Mouse (Mus musculus): ENCODE measurements at regions not wholly inside any gene's neighbourhood (a gene's known extent, or its start where the extent isn't known, plus 50 kb on each side); places are given as distances from the start of the nearest gene placed in this dataset.

- TF ChIP-seq MAX (IDR thresholded peaks at IDR 0.05; ENCODE audit: low read length) (no peak), NELFE (IDR thresholded peaks at IDR 0.05; ENCODE audit: low read depth, low read length) (no peak)
These were observed 231.5 kb upstream of the Eef2kmt start (continued) for GRCm38 (mm10) chr16:5487259-5487658.

GRCm38 (mm10) chr16:5483337-5483736 is 227.6 kb upstream of the Eef2kmt start:
- DNase-seq (ENCODE audit: low read depth, low spot score): no peak
- no peak overlapping the region for H3K4me3 ChIP-seq (ENCODE audit: control insufficient read depth in 1 of 2, insufficient read depth in 1 of 2, low read depth in 2 of 2, low read length in 2 of 2)
- no peak overlapping the region for H3K9ac ChIP-seq (ENCODE audit: control insufficient read depth, low read depth, low read length, poor library complexity, severe bottlenecking)
- no peaks in the 10 kb centered on the region for H3K36me3 ChIP-seq (ENCODE audit: control insufficient read depth in 1 of 2, insufficient read depth in 2 of 2, low read length in 2 of 2)
- no peaks in the 10 kb centered on the region for H3K4me1 ChIP-seq (ENCODE audit: control insufficient read depth in 1 of 2, insufficient read depth in 2 of 2, low read length in 2 of 2)
- H3K27me3 ChIP-seq (ENCODE audit: control insufficient read depth in 1 of 2, insufficient read depth in 2 of 2, low read length in 2 of 2): no peaks in the 10 kb centered on the region
- H3K9me3 ChIP-seq (replicated peaks; ENCODE audit: insufficient read depth, low read length): no peaks in the 10 kb centered on the region
- TF ChIP-seq TCF12 (IDR thresholded peaks at IDR 0.05; ENCODE audit: low read depth, low read length): no peak
- no peak for TF ChIP-seq TBP (IDR thresholded peaks at IDR 0.05; ENCODE audit: low read depth, low read length)
- TF ChIP-seq ZMIZ1 (IDR thresholded peaks at IDR 0.05; ENCODE audit: low read depth, low read length): no peak
- no peak for TF ChIP-seq GATA1 (IDR thresholded peaks at IDR 0.05; ENCODE audit: low read depth, low read length)
- no peak for TF ChIP-seq ZKSCAN1 (IDR thresholded peaks at IDR 0.05; ENCODE audit: low read depth, low read length)
- TF ChIP-seq POLR2AphosphoS2 (IDR thresholded peaks at IDR 0.05; ENCODE audit: low read length): no peak
- no peak for TF ChIP-seq EP300 (IDR thresholded peaks at IDR 0.05; ENCODE audit: low read depth in 1 of 2, low read length in 2 of 2)
- no peak for TF ChIP-seq KAT2A (conservative IDR thresholded peaks at IDR 0.05; ENCODE audit: low read depth, low read length)
- TF ChIP-seq POLR2AphosphoS5 (IDR thresholded peaks at IDR 0.05; ENCODE audit: borderline replicate concordance, low read depth, low read length): no peak
- no peak for TF ChIP-seq HCFC1 (IDR thresholded peaks at IDR 0.05; ENCODE audit: low read depth, low read length)
- TF ChIP-seq POLR2A (IDR thresholded peaks at IDR 0.05; ENCODE audit: control insufficient read depth in 1 of 2, insufficient read depth in 1 of 2, low read depth in 1 of 2, low read length in 2 of 2, poor library complexity in 1 of 2): no peak
- no peak for TF ChIP-seq USF2 (IDR thresholded peaks at IDR 0.05; ENCODE audit: borderline replicate concordance in 1 of 2, insufficient read depth in 1 of 2, low read depth in 1 of 2, low read length in 2 of 2)
- H3K27ac ChIP-seq (ENCODE audit: control insufficient read depth, low read depth, low read length): no peak overlapping the region
- no peaks in the 10 kb centered on the region for H3K79me2 ChIP-seq (ENCODE audit: control insufficient read depth, insufficient read depth, low read length, poor library complexity)

GRCm38 (mm10) chr16:5480148-5480547 is 224.4 kb upstream of the Eef2kmt start:
- TF ChIP-seq MEF2A (IDR thresholded peaks at IDR 0.05; ENCODE audit: extremely low read depth, insufficient replicate concordance, low read depth, low read length, poor library complexity, severe bottlenecking) (no peak), USF2 (IDR thresholded peaks at IDR 0.05; ENCODE audit: borderline replicate concordance in 1 of 2, insufficient read depth in 1 of 2, low read depth in 1 of 2, low read length in 2 of 2) (no peak)
- H3K9me3 ChIP-seq (replicated peaks; ENCODE audit: insufficient read depth, low read length): no peaks in the 10 kb centered on the region
- H3K27ac ChIP-seq (ENCODE audit: control insufficient read depth, low read depth, low read length): no peak overlapping the region
- no peaks in the 10 kb centered on the region for H3K27me3 ChIP-seq (ENCODE audit: control insufficient read depth in 1 of 2, insufficient read depth in 2 of 2, low read length in 2 of 2)
- no peak overlapping the region for H3K4me3 ChIP-seq (ENCODE audit: control insufficient read depth in 1 of 2, insufficient read depth in 1 of 2, low read depth in 2 of 2, low read length in 2 of 2)
- no peak overlapping the region for H3K9ac ChIP-seq (ENCODE audit: control insufficient read depth, low read depth, low read length, poor library complexity, severe bottlenecking)
- no peaks in the 10 kb centered on the region for H3K36me3 ChIP-seq (ENCODE audit: control insufficient read depth in 1 of 2, insufficient read depth in 2 of 2, low read length in 2 of 2)
- H3K79me2 ChIP-seq (ENCODE audit: control insufficient read depth, insufficient read depth, low read length, poor library complexity): no peaks in the 10 kb centered on the region
- no peak for DNase-seq (ENCODE audit: low read depth, low spot score)
- H3K4me1 ChIP-seq (ENCODE audit: control insufficient read depth in 1 of 2, insufficient read depth in 2 of 2, low read length in 2 of 2): no peaks in the 10 kb centered on the region
